Comparison of ENCODE assay signal across 26 mouse cellular contexts in the genomic region with DNA sequence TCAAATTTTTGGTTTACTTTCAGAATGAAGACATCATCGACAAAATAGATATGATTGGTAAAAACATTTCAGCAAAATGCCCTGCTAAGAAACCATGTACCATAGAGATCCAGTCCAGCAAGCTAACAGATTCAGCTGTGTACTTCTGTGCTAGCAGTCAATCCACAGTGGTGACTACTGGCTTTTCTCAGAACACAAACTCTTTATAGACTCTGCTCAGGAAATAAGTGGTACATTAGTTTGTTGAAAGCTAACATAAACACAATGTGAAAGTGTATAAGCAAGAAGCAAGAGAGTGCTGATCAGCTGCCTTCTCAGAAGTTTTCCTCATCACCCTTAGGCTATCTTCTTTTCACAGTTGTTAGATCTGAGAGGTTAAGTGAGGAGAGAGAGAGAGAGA.
"Had no signal": no experiment of that assay in that cellular context is flagged by ENCODE, and none has a peak within 500 bp of the region (broad histone marks: within the 10 kb centered on the region; RNA-seq: fewer than 3 reads in every experiment).

No protein-coding gene starts in this region.

- H3K27ac ChIP-seq: gastrocnemius, adult 2 months; heart, embryonic 10.5 days; hindbrain, embryonic 10.5 days; hindbrain, embryonic 12.5 days; hindbrain, embryonic 14.5 days; hindbrain, postnatal 0 days; kidney, embryonic 15.5 days; kidney, postnatal 0 days; limb, embryonic 13.5 days; limb, embryonic 15.5 days; liver, embryonic 12.5 days had no signal

- H3K4me2 ChIP-seq: heart, embryonic 12.5 days; hindbrain, embryonic 12.5 days; hindbrain, embryonic 14.5 days; kidney, embryonic 15.5 days; limb, embryonic 13.5 days; limb, embryonic 15.5 days; liver, embryonic 12.5 days had no signal

- H3K36me3 ChIP-seq: heart, embryonic 10.5 days; heart, embryonic 12.5 days; hindbrain, embryonic 10.5 days; hindbrain, embryonic 12.5 days; kidney, embryonic 15.5 days; limb, embryonic 13.5 days; limb, embryonic 15.5 days; liver, embryonic 12.5 days had no signal

- DNase-seq: gastrocnemius, adult 2 months; gastrocnemius, postnatal 10 days; gastrocnemius, postnatal 25 days; heart, adult 18-20 months; heart, postnatal 10 days; heart, postnatal 4 days; kidney, adult 11 months; kidney, adult 2 months; kidney, adult 9 months; kidney, postnatal 14 days; kidney, postnatal 36 days; layer of hippocampus, adult 9-11 months; layer of hippocampus, postnatal 36 days; left cerebral cortex, postnatal 4 days had no signal

- H3K4me3 ChIP-seq: gastrocnemius, adult 2 months; heart, embryonic 10.5 days; heart, embryonic 12.5 days; hindbrain, embryonic 10.5 days; hindbrain, embryonic 12.5 days; kidney, embryonic 15.5 days; limb, embryonic 13.5 days; limb, embryonic 15.5 days; liver, embryonic 12.5 days had no signal

- H3K9me3 ChIP-seq: heart, embryonic 12.5 days; hindbrain, embryonic 10.5 days; hindbrain, embryonic 12.5 days; kidney, embryonic 15.5 days; limb, embryonic 13.5 days; limb, embryonic 15.5 days; liver, embryonic 12.5 days had no signal

- H3K9ac ChIP-seq: heart, embryonic 12.5 days; hindbrain, embryonic 12.5 days; hindbrain, embryonic 14.5 days; kidney, embryonic 15.5 days; limb, embryonic 13.5 days; limb, embryonic 15.5 days; liver, embryonic 12.5 days had no signal

- H3K27me3 ChIP-seq: heart, embryonic 12.5 days; hindbrain, embryonic 12.5 days; kidney, embryonic 15.5 days; limb, embryonic 13.5 days; limb, embryonic 15.5 days; liver, embryonic 12.5 days had no signal

- ATAC-seq: hindbrain, postnatal 0 days; intestine, embryonic 16.5 days; liver, embryonic 12.5 days had no signal

- H3K4me1 ChIP-seq: heart, embryonic 10.5 days; heart, embryonic 12.5 days; hindbrain, embryonic 10.5 days; hindbrain, embryonic 12.5 days; kidney, embryonic 15.5 days; limb, embryonic 13.5 days; limb, embryonic 15.5 days; liver, embryonic 12.5 days had no signal
